Mouse (Mus musculus) heart, adult 10 weeks (tissue): ENCODE measurements around the gene Pigk. TPM values are rescaled to one million over a fixed set of nuclear protein-coding genes. Genes with fewer than 3 reads are reported as not detected.

Source experiments
- polyA plus RNA-seq: library from polyadenylated mRNA; stranded (reverse); fragments of 350-450 nt; fragmentation: Illumina TruSeq; extraction: RNeasy Lipid Tissue Mini Kit (QIAGEN cat#74804); gene quantifications from one replicate; pipeline ENCODE4 v1.2.3, GENCODE M21; 2014; ENCODE audit warnings: low read depth, low replicate concordance

The Pigk gene
- polyA plus RNA-seq, result 18.4 TPM

GRCm38 (mm10) chr3:152713991-152714902, at the start of gene Pigk:
Pigk (plus strand) TSS chr3:152714100.

DNA sequence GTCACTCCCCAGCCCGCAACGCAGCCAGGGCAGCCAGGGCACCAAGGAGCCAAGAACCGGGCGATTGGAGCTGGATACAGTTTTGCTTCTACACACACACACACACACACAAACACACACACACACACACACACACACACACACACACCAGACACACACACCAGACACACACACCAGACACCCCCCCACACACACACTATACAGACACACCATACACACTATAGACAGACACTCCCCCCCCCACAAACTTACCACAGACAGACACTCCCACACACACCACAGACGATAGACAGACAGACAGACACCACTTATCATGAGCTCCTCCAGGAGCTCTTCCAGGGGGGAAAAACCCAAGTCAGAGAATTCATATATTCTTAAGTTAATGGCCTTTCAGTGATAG, 45.7 kb upstream of the Pigk start, which contains the start of gene Ak5:
TSS of gene Ak5 (minus strand) at position 122 of the 400 bp plus-strand sequence.

GRCm38 (mm10) chr3:152981988-152982387, 268.1 kb downstream of the Pigk start, which contains the start of gene St6galnac5:
St6galnac5 (minus strand) TSS chr3:152982246.

Other genes with a start within 250 kb of the Pigk start
- gene Ak5, start 45.7 kb upstream of the Pigk start, polyA plus RNA-seq, result not detected